Mouse (Mus musculus) layer of hippocampus, postnatal 36 days (tissue): ENCODE results near the gene Ldhal6b. TPM values are rescaled to one million over a fixed set of nuclear protein-coding genes. Genes with fewer than 3 reads are reported as not detected.
A peak's percentile ranks its signal among the peaks of the same experiment; 100 is the strongest.
"Not testable (repeated sequence)": the region's sequence is repeated elsewhere in the genome, so short reads cannot be mapped to it uniquely, and the experiment has no call there.

Source experiments
- DNase-seq, 2 experiments: peaks; one replicate each; pipeline ENCODE4 v3.0.0; 2022
- total RNA-seq, 2 experiments: library from RNA; stranded (reverse); gene quantifications; 2 replicates each; pipeline ENCODE4 v1.2.3; 2021

The Ldhal6b gene
- 1 to 10 TPM; 1.3 to 1.6 TPM for total RNA-seq

- DNase-seq, result no peak
Observed at GRCm38 (mm10) chr17:5418545-5418944, at the start of gene Ldhal6b. Gene Ldhal6b, minus strand, starts transcription at chr17:5418767.

GRCm38 (mm10) chr17:5467177-5467576 lies 48.6 kb upstream of the Ldhal6b start:
- DNase-seq, result no peak

GRCm38 (mm10) chr17:5466736-5467135 lies 48.2 kb upstream of the Ldhal6b start:
- DNase-seq, result no peak

- DNase-seq, result no peak
Observed at GRCm38 (mm10) chr17:5463912-5464311, 45.3 kb upstream of the Ldhal6b start.

- DNase-seq, result no peak
Observed at GRCm38 (mm10) chr17:5453657-5454056, 35.1 kb upstream of the Ldhal6b start.

- no peak for DNase-seq
Observed at GRCm38 (mm10) chr17:5443751-5444150, 25.2 kb upstream of the Ldhal6b start.

GRCm38 (mm10) chr17:5443260-5443659 lies 24.7 kb upstream of the Ldhal6b start:
- DNase-seq, result no peak

GRCm38 (mm10) chr17:5442403-5442802 lies 23.8 kb upstream of the Ldhal6b start:
- DNase-seq, result not testable (repeated sequence)

GRCm38 (mm10) chr17:5440159-5440971 lies 21.8 kb upstream of the Ldhal6b start, which contains the start of gene Tmem242:
Gene Tmem242, minus strand, starts transcription at chr17:5440259.
- peak; percentile 88 to 91 for DNase-seq

- DNase-seq, result no peak
Observed at GRCm38 (mm10) chr17:5439831-5440158, 21.2 kb upstream of the Ldhal6b start.

- DNase-seq, result no peak
Observed at GRCm38 (mm10) chr17:5429772-5430133, 11.2 kb upstream of the Ldhal6b start.

- DNase-seq, result peak; percentile 86 to 90
Observed at GRCm38 (mm10) chr17:5429090-5429771, 10.7 kb upstream of the Ldhal6b start.

GRCm38 (mm10) chr17:5425204-5425603 lies 6.6 kb upstream of the Ldhal6b start:
- no peak for DNase-seq

GRCm38 (mm10) chr17:5424156-5424555 lies 5.6 kb upstream of the Ldhal6b start:
- no peak for DNase-seq

- no peak for DNase-seq
Observed at GRCm38 (mm10) chr17:5421835-5422234, 3.3 kb upstream of the Ldhal6b start.

GRCm38 (mm10) chr17:5419771-5420518 lies 1.4 kb upstream of the Ldhal6b start:
- no peak for DNase-seq

GRCm38 (mm10) chr17:5419056-5419455 lies 489 bp upstream of the Ldhal6b start:
- no peak for DNase-seq

GRCm38 (mm10) chr17:5416518-5416917 lies 2.0 kb downstream of the Ldhal6b start:
- DNase-seq, result no peak

- DNase-seq, result no peak
Observed at GRCm38 (mm10) chr17:5414041-5414440, 4.5 kb downstream of the Ldhal6b start.

- no peak for DNase-seq
Observed at GRCm38 (mm10) chr17:5413350-5413749, 5.2 kb downstream of the Ldhal6b start.

GRCm38 (mm10) chr17:5412740-5413139 lies 5.8 kb downstream of the Ldhal6b start:
- no peak for DNase-seq

- DNase-seq, result no peak
Observed at GRCm38 (mm10) chr17:5412301-5412700, 6.3 kb downstream of the Ldhal6b start.

GRCm38 (mm10) chr17:5411205-5411604 lies 7.4 kb downstream of the Ldhal6b start:
- no peak for DNase-seq
